Mouse (Mus musculus): ENCODE results near the gene Olfr165.
"Not testable (repeated sequence)": the region's sequence is repeated elsewhere in the genome, so short reads cannot be mapped to it uniquely, and the experiment has no call there.

Gene Olfr165

DNA sequence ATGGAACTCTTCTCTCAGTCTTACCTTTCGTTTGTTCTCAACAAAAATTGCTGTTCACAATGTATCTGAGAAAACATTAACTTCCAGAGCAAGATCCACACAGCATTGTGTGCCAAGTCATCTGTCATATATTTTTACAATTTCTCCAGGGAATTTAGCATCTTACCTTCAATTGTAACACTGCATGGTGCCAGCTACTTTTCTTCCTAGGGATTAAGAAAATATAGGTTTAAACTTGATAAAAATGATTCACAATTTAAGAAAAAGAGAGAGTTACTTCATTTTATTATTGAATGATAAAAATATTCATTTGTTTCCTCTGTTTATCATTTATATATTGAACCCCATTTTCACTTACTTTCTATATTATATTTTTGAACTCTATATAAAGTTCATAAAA is at the start of gene Olfr165:
Olfr165 (minus strand) TSS at position 101 of the 400 bp plus-strand sequence.
- DNase-seq (ENCODE audit: inconsistent ontology term) = no peak

DNA sequence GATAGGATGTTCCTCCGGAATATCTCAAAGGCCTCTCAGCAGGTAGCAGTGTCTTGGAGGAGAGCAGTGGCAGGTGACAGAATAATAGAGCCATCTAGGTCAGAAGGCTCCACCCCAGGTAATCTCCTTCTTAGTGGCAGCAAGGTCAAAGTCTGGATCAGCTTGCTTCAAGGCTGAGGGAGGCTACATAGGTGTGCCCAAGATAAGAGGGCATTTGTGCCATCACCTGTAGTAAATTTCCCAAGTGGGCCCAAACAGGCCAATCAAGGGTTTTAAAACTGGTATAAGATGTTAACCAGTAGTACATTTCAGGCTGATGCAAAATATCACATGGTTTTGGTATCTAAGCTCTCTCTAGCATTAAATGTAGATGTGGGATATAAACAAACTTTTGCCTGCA is 41.4 kb upstream of the Olfr165 start:
- no peak for DNase-seq (ENCODE audit: inconsistent ontology term)

DNA sequence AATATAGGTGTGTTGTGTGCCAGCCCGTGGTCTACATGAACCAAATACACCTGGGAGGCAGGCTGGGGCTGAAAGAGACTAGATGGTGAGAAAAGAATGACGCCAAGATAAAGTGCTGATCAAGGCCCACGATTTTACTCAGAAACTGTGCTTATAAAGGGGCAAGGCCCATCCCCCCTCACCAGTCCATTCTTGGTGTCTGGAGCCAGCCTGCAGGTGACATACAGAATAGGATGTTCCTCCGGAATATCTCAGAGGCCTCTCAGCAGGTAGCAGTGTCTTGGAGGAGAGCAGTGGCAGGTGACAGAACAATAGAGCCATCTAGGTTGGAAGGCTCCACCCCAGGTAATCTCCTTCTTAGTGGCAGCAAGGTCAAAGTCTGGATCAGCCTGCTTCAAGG is 35.8 kb upstream of the Olfr165 start:
- not testable (repeated sequence) for DNase-seq (ENCODE audit: inconsistent ontology term)

DNA sequence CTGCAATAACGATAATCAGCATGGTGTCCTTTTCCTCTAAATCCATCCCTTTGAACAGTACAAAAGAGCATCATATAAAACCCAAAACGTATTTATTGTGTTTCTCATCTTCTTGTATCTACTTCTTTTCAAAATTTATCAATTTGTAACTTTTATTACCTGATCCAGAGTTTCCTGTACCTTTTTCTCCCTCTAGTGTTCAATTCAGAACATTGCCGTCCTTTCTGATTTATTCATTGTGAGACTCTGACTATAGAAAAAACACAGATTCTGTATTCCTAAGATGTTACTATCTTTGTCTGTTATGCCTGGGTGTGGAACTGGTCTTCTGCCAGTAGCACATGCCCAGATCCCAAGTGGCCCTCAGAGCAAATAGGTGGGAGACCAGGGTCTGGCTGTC is 35.0 kb downstream of the Olfr165 start:
- no peak for DNase-seq (ENCODE audit: inconsistent ontology term)
